Mouse (Mus musculus) right cerebral cortex, postnatal 36 days (tissue): ENCODE results near the gene Gm37240.

ENCODE experiments used
- DNase-seq, 2 experiments: peaks; one replicate each; pipeline ENCODE4 v3.0.0; 2022; ENCODE audit warnings: low spot score in 2 of 2, mixed read lengths in 1 of 2

Gm37240 gene

DNA sequence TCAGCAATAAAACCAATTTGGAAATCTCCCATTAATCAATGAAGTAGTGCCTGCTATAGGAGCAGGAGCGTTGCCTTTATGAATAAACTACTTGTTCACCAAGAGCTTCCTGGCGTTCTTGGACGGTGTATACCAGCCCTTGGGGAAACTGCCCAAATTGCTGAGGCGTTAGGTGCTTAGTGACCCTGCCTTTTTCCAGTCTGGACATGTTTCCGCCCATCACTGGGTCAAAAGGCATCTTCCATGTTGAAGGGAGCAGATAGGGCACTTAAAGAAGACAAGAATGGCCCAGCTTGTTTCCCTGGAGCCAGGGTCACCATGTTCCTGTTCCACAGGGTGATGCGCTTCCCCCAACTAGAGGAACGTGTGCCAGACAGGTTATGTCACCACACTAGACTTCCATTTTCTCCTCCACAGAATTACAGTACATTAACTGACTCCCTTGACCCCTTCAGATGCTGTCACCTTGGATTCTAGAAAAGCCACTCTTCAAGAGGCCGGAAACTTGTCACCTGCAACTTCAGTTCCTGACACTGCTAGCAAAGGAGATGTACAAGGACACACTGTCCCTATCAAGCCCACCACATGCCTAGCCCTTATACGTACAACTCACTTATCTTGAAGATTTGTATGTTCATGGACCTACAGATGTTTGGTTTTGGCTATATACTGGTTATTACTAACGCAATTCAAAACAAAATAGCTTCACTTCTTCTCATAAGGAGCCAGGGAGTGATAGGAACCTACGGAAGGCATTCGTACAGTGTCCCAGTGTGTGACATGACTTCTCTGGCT is 1412.1 kb downstream of the Gm37240 start:
- no peak for DNase-seq

DNA sequence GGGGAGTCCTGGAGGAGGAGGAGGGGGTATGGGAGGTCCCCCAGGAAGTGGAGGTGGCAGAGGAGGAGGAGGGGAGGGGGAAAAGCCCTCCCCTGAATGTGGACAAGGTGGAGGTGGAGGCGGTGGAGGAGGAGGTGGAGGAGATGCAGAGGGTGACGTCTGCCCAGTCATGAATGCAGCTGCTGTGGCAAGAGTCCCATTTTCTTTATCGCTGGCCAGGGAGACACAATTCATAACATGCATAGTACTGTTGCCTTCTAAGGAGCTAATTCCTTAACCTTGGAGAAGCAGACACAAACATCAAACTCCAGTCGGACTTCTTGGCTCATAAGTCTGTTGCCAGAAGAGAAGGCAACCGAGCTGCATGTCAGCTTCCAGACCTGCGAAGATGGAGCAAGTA is 1412.9 kb downstream of the Gm37240 start:
- DNase-seq: no peak

DNA sequence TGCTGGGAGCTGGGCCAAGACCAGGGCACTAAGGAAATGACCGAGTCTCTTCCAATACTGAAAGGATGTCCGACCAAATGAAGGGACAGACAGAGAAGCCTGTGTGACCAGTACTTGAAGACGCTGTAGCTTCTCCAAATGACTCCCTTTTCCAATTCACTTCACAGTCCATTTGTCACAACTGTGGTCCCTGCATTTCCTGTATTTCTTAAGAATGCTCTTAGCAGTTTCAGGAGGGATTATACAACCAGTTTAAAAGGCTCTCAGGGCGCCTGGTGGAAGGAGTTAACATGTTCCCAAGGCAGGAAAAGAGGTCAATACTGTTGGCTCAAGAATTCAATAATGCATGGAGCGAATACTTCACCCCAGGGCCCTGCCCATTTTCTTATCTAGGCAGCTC is 1414.4 kb downstream of the Gm37240 start:
- no peak for DNase-seq

GRCm38 (mm10) chr3:84472527-84472926 is 1414.8 kb downstream of the Gm37240 start:
- DNase-seq: no peak

DNA sequence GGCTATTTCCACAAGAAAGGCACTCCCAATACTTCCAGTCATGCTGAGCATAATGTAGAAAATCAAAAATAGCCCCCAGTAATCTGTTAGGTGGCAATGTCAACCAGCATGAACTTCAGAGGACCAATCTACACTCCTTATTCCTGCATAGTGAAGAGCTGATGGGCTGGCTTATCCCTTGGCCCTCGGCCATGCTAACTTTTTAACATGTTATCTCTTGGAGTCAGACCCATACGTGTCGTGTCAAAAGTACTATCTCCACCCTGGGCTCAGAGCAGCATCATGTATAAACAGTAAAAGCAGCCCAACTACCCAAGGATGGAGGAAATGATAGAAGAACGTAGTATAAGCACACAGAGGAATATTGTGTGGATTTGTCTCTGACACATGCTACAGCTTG is 1416.2 kb downstream of the Gm37240 start:
- DNase-seq: no peak

GRCm38 (mm10) chr3:84468111-84468453 is 1419.2 kb downstream of the Gm37240 start:
- no peak for DNase-seq

- no peak for DNase-seq
Measured at GRCm38 (mm10) chr3:84467419-84468110, 1419.8 kb downstream of the Gm37240 start.

GRCm38 (mm10) chr3:84465822-84466500 is 1421.4 kb downstream of the Gm37240 start:
- DNase-seq: no peak

- no peak for DNase-seq
Measured at GRCm38 (mm10) chr3:84461687-84462086, 1425.6 kb downstream of the Gm37240 start.

DNA sequence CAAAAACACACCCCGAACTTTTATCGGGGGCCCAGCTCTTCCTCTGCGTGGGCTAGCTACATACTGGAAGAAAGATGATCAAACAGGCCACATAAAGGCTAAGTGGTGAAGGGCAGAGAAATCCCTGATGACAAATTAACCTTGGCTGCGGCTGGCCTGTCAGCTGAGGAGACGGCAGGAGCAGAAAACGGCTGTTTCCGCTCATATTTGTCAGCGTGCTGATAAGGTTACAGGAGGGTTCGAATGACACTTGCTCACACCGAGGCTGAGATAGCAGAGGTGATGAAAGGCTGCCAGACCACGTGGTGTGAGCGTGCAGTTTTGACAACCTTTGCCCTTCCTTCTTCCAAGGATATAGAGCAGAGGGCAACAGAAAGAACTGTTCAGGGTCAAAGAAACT is 1426.4 kb downstream of the Gm37240 start:
- no peak for DNase-seq

GRCm38 (mm10) chr3:84460499-84460898 is 1426.8 kb downstream of the Gm37240 start:
- no peak for DNase-seq

DNA sequence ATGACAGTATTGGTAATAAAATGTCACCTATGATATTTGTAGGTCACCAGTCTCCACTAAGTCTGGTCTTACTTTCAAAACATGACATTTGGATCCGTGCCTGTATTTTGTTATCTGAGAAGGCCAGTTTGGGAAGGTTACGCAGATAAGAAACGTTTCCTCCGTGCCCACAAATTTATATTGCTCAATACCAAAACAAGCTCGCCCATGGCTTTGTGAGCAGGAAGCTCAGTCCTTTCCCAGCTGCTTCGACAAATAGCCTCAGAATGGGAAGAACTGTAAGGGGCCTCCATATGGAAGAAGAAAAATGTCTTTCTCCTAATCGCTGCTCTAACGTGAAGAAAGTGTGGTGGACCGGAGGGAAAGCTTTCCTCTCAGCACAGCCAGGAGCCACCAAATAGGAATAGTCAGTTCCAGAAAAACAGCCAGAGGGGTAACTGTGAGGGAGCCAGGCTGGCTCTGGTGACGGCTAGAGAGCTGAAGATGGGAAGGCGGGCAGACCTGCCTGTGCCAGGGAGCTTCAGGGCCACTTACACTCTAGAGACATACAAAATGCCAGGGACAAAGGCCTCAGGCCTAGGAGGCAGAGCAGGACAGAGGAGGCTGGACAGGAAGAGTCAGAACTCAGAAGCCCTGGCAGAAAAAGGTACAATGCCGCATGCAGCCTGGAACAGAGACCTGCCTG is 1431.4 kb downstream of the Gm37240 start:
- DNase-seq: no peak

- DNase-seq: no peak
Measured at GRCm38 (mm10) chr3:84450651-84451050, 1436.7 kb downstream of the Gm37240 start.

DNA sequence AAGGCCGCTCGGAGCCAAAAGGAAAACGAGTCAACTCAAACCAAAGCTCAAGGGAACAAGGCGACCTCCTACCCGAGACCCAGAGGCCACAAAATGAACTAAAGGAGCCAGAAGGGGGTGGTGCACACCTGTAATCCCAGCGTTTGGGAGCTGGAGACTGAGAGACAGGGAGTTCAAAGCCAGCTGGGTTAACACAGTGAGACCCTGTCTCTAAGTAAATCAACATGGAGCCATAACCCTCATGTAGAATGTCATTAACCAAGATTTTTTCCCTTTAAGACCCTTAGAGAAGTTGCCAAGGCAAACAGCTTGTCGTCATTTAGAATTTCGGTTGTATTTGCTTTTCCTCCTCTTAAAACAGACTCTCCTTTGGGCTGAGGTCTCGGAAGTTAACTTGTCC is 1438.3 kb downstream of the Gm37240 start:
- no peak for DNase-seq

GRCm38 (mm10) chr3:84447803-84448202 is 1439.5 kb downstream of the Gm37240 start:
- no peak for DNase-seq
